Mouse (Mus musculus) embryonic facial prominence, embryonic 14.5 days (tissue): Measurements from ENCODE around the gene Ephb2. TPM values are rescaled to one million over a fixed set of nuclear protein-coding genes. Genes with fewer than 3 reads are reported as not detected.

Experiments
- ATAC-seq: fragments of 200-750 bp; cut with Nextera tagmentation; 2 replicates; pipeline ENCODE4 v1.8.0; 2017; ENCODE audit warnings: low read depth, moderate number of reproducible peaks, moderate TSS enrichment
- DNase-seq: peaks from one replicate; pipeline ENCODE4 v3.0.0-alpha.2; 2015; ENCODE audit warnings: low spot score
- H3K27ac ChIP-seq: fragments of 300-500 bp; sonication (generic); replicated peaks from 2 replicates; pipeline ENCODE4 v1.5.1; 2014; ENCODE audit warnings: low read depth, mild to moderate bottlenecking, low read length, moderate library complexity
- H3K27me3 ChIP-seq: fragments of 300-500 bp; sonication (generic); replicated peaks from 2 replicates; pipeline ENCODE4 v1.6.1; 2014; ENCODE audit warnings: low read length; ENCODE audit not compliant: control insufficient read depth, insufficient read depth
- H3K36me3 ChIP-seq: fragments of 300-500 bp; sonication (generic); 2 replicates; pipeline ENCODE4 v1.6.1; 2014; ENCODE audit warnings: low read length, mixed read lengths; ENCODE audit not compliant: control insufficient read depth, insufficient read depth
- H3K4me1 ChIP-seq: fragments of 300-500 bp; sonication (generic); 2 replicates; pipeline ENCODE4 v1.6.1; 2014; ENCODE audit warnings: antibody characterized with exemption, low read length; ENCODE audit not compliant: control insufficient read depth, insufficient read depth
- H3K4me2 ChIP-seq: fragments of 300-500 bp; sonication (generic); 2 replicates; pipeline ENCODE4 v1.6.1; 2014; ENCODE audit warnings: low read depth, mild to moderate bottlenecking, low read length, moderate library complexity, mixed read lengths
- H3K4me3 ChIP-seq: fragments of 300-500 bp; sonication (generic); 2 replicates; pipeline ENCODE4 v1.5.1; 2014; ENCODE audit warnings: low read depth, mild to moderate bottlenecking, low read length
- H3K9ac ChIP-seq: fragments of 300-500 bp; sonication (generic); 2 replicates; pipeline ENCODE4 v1.6.1; 2014; ENCODE audit warnings: low read depth, mild to moderate bottlenecking, low read length, moderate library complexity, mixed read lengths
- H3K9me3 ChIP-seq: fragments of 300-500 bp; sonication (generic); 2 replicates; pipeline ENCODE4 v1.6.1; 2016; ENCODE audit warnings: low read length; ENCODE audit not compliant: control insufficient read depth
- WGBS: fragments of 180-500 bp; shearing (Covaris S2); extraction: QIAGEN DNeasy Blood & Tissue Kit; methylation state at CpG from one replicate; pipeline ENCODE4 v1.1.7; 2014; 5-methylcytosine and 5-hydroxymethylcytosine counted together
- polyA plus RNA-seq: library from polyadenylated mRNA; unstranded; fragments of >200 nt; fragmentation: Nextera tagmentation; extraction: Ambion mirVana; gene quantifications from 2 replicates; pipeline ENCODE4 v1.2.1, GENCODE M21; 2014

The Ephb2 gene
- polyA plus RNA-seq, 1 experiment from 2014 or later, result 14.9 TPM

DNA sequence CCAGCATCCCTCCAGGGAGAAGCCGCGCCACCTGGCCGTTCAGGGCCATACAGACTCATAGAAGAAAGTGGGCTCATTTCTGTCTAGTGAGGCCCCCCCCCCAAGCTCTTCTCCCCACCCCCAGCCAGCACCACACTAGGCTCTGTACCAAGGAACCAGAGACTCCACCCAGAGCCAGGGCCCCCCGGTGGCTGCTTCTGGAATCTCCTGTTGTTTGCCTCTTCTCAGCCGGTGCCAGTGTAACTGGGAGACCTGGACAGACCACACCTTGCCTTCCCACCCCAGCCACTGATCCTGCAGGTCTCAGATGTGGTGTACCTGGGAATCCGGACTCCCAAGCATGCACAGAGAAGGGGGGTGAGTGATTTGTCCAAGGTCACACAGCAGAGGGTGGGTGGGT, 151.3 kb downstream of the Ephb2 start:
- no peak for DNase-seq
- no peak for ATAC-seq
- no peak overlapping the region for H3K27ac ChIP-seq
- H3K4me2 ChIP-seq, result no peak overlapping the region
- H3K4me1 ChIP-seq, result 0 out of 2 replicates have a peak, but pooled peaks cover 6% of the 10 kb centered on the region
- H3K4me3 ChIP-seq, result no peak overlapping the region
- H3K9ac ChIP-seq, result no peak overlapping the region
- H3K9me3 ChIP-seq, result no peaks in the 10 kb centered on the region
- H3K36me3 ChIP-seq, result 0 out of 2 replicates have a peak, but pooled peaks cover 5% of the 10 kb centered on the region
- no peaks in the 10 kb centered on the region for H3K27me3 ChIP-seq
- WGBS, result 78% methylated on average over 6 of the region's 6 CpGs

DNA sequence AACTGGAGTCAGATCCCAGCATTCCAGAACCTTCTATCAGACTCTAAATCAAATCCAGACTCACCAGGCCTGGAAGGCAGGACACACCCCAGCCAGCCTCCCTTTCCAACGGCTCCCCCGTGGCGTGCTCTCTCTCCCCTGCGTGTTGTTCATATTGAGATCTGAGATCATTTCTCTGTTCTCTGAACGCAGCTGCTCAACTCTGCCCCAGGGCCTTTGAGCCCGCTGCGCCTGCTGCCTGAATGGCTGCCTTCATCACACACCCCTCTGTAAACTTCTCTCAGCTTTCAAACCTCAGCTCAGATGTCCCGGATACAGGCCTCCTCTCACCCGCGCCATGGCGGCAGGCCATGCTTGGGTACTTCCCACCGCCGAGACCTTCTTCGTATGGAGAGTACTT, 155.1 kb downstream of the Ephb2 start:
- WGBS, result 41% methylated on average over 14 of the region's 14 CpGs
- H3K4me1 ChIP-seq, result 0 out of 2 replicates have a peak, but pooled peaks cover 5% of the 10 kb centered on the region
- no peak overlapping the region for H3K9ac ChIP-seq
- DNase-seq, result peak; percentile 57
- H3K9me3 ChIP-seq, result no peaks in the 10 kb centered on the region
- no peaks in the 10 kb centered on the region for H3K27me3 ChIP-seq
- H3K27ac ChIP-seq, result peak overlapping the region; percentile 24; the same call in 1 of the 2 replicates
- H3K36me3 ChIP-seq, result 0 out of 2 replicates have a peak, but pooled peaks cover 5% of the 10 kb centered on the region
- peak; percentile 24; the same call in 1 of the 2 replicates for ATAC-seq
- no peak overlapping the region for H3K4me2 ChIP-seq
- H3K4me3 ChIP-seq, result no peak overlapping the region

DNA sequence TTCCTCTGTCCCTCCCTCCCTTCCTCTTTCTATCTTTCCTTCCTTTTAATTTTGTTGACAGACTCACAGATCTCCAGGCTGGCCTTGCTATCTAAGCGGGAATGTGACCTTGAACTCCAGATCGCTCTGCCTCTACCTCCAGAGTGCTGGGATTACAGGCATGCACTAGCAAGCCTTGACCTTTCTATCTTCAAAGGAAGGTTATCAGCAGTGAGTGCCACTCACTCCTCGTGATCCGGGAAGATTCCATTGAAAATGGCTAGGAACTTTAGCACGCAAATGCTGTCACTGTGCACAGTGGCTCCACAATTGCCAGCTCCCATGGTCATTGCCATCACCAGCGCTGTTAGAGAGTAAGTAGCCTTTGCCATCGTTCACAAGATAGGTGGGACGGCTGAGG, 156.6 kb downstream of the Ephb2 start:
- H3K4me2 ChIP-seq, result no peak overlapping the region
- H3K27me3 ChIP-seq, result no peaks in the 10 kb centered on the region
- H3K4me1 ChIP-seq, result no peaks in the 10 kb centered on the region
- ATAC-seq (no peak), DNase-seq (no peak)
- no peak overlapping the region for H3K27ac ChIP-seq
- 76% methylated on average over 8 of the region's 8 CpGs for WGBS
- H3K36me3 ChIP-seq, result peaks cover 10% of the 10 kb centered on the region
- H3K4me3 ChIP-seq, result no peak overlapping the region
- no peaks in the 10 kb centered on the region for H3K9me3 ChIP-seq
- no peak overlapping the region for H3K9ac ChIP-seq

DNA sequence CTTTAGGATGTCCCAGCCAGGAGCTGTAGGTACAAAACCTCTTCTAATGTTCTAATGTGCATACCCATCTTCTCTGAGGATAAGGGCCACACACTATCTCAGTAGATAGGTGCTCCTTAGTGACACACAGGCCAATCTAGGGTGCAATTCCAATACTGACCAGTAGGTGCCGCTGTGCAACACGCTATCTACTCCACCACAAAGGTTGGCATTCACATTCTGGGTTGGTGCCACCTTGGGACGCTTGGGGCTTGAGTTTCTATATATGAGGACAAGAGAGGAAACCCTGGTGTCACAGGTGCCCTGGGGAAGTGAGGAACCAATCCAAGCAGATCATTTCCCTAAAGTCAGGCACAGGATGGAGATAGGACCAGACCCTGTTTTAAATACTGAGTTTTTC, 157.3 kb downstream of the Ephb2 start:
- no peak overlapping the region for H3K4me2 ChIP-seq
- ATAC-seq (peak; percentile 68), DNase-seq (peak; percentile 86)
- no peaks in the 10 kb centered on the region for H3K4me1 ChIP-seq
- H3K27ac ChIP-seq, result no peak overlapping the region
- 4% methylated on average over 3 of the region's 3 CpGs for WGBS
- no peaks in the 10 kb centered on the region for H3K9me3 ChIP-seq
- H3K9ac ChIP-seq, result no peak overlapping the region
- peaks cover 15% of the 10 kb centered on the region for H3K36me3 ChIP-seq
- no peaks in the 10 kb centered on the region for H3K27me3 ChIP-seq
- no peak overlapping the region for H3K4me3 ChIP-seq

DNA sequence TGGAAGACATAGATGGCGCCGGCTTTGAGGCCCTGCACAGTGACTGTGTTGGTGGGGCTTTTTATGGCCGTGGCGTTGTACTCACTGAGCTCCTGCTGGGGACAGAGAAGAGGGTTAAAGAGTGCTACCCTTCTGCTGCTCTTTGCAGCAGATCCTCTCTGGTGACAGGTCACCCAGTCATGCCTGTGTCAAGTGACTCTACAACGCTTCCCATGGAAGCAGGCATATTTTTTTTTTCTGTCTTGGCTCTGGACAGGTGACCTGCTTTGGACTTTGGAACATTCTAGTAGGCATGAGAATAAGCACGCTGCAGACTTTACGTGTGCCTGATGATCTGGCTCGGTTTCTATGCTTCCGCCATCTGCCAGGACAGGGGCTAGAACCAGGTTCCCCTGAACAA, 160.3 kb downstream of the Ephb2 start:
- Histone ChIP-seq H3K27me3 (no peaks in the 10 kb centered on the region), H3K27ac (no peak overlapping the region), H3K36me3 (peaks cover 33% of the 10 kb centered on the region)

DNA sequence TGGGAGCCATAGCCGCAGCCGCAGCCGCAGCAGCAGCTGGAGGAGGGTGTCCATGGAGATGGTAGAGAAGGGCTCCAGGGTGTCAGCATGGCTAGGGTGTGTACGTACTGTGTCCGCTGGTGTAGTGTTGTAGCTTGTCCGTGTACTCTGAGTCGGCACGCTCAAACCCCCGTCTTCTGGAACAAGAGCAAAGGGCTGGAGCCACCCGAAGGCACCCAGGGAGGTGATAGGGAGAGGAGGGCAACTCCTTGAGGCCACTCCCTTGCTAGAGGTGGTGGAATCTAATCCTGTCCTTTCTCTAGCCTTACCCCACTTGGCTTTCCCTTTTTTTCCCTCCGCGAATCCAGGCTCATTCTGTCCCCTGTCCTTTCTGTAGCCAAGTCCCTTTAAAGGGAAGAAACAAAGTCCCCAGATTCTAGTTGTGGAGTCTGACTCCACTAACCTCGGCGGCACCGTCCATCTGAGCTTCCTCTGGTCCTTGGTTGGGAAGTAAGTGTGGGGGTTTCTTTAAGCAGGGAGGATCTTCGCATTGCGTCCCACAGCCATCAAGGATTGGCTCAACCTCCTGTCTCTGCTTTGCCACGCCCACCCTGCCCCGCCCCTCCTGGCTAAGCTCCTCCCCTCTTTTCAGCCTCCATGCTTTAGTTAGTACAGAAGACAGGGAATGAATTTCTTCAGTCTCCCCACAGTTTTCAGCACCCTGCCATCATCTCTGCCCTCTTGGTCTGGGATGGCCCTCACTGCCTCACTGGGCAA, 163.3 kb downstream of the Ephb2 start:
- WGBS, result 92% methylated on average over 19 of the region's 19 CpGs
- no peak for ATAC-seq
- peaks cover 53% of the 10 kb centered on the region for H3K36me3 ChIP-seq
- H3K27ac ChIP-seq, result no peak overlapping the region
- H3K9ac ChIP-seq, result no peak overlapping the region
- no peaks in the 10 kb centered on the region for H3K9me3 ChIP-seq
- DNase-seq, result no peak
- no peak overlapping the region for H3K4me2 ChIP-seq
- no peak overlapping the region for H3K4me3 ChIP-seq
- H3K4me1 ChIP-seq, result no peaks in the 10 kb centered on the region
- no peaks in the 10 kb centered on the region for H3K27me3 ChIP-seq

More for the DNA sequence above, 160.3 kb downstream of the Ephb2 start:
- Histone ChIP-seq H3K9me3 (no peaks in the 10 kb centered on the region), H3K4me3 (no peak overlapping the region), H3K4me2 (no peak overlapping the region), H3K4me1 (no peaks in the 10 kb centered on the region), H3K9ac (no peak overlapping the region)
- ATAC-seq (no peak), DNase-seq (no peak)
- WGBS, result 96% methylated on average over 9 of the region's 9 CpGs

DNA sequence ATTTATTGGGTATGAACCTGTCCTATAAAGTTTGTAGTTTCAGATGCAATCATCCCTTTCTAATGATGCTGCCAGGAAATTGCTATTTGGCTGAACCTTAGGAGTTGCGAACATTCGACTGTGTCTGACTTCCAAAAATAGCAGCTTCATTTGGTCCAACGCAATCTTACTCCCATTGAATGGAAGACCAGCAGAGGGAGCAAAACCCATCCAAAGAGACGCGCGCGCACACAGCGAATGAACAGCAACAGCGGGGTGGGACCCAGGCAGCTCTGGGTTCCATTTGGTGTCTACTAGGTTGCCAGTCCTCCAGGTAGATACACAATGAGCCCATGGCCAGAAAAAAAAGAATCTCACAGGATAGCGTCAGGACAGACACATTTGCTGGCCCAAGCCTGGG, 168.0 kb downstream of the Ephb2 start:
- Histone ChIP-seq H3K36me3 (peaks cover 57% of the 10 kb centered on the region), H3K4me3 (no peak overlapping the region), H3K4me2 (no peak overlapping the region), H3K9ac (no peak overlapping the region), H3K9me3 (0 out of 2 replicates have a peak, but pooled peaks cover 3% of the 10 kb centered on the region), H3K4me1 (no peaks in the 10 kb centered on the region), H3K27ac (no peak overlapping the region), H3K27me3 (no peaks in the 10 kb centered on the region)
- ATAC-seq (no peak), DNase-seq (no peak)
- WGBS, result 62% methylated on average over 10 of the region's 10 CpGs

DNA sequence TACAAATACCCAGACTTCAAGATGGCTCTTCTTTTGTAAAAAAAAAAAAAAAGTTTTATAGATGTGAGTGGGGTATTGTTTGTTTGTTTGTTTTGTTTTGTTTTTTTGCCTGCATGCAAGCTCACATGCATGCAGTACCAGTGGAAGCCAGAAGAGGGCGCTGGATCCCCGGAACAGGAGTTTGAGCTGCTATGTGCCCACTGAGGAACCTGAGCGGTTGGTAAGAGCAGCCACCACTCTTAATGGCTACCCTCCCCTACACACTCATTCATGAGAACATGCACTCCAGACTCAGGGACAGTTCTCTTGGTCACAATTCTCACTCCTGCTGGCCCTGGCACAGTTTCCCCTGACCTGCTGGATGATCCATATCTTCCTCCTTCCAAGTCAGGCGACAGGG, 169.8 kb downstream of the Ephb2 start:
- WGBS, result 70% methylated on average over 4 of the region's 4 CpGs
- H3K4me1 ChIP-seq, result no peaks in the 10 kb centered on the region
- H3K4me2 ChIP-seq, result no peak overlapping the region
- no peak overlapping the region for H3K4me3 ChIP-seq
- H3K27me3 ChIP-seq, result no peaks in the 10 kb centered on the region
- no peak for ATAC-seq
- no peak overlapping the region for H3K9ac ChIP-seq
- H3K27ac ChIP-seq, result no peak overlapping the region
- no peak for DNase-seq
- H3K36me3 ChIP-seq, result peaks cover 49% of the 10 kb centered on the region
- H3K9me3 ChIP-seq, result 0 out of 2 replicates have a peak, but pooled peaks cover 3% of the 10 kb centered on the region

DNA sequence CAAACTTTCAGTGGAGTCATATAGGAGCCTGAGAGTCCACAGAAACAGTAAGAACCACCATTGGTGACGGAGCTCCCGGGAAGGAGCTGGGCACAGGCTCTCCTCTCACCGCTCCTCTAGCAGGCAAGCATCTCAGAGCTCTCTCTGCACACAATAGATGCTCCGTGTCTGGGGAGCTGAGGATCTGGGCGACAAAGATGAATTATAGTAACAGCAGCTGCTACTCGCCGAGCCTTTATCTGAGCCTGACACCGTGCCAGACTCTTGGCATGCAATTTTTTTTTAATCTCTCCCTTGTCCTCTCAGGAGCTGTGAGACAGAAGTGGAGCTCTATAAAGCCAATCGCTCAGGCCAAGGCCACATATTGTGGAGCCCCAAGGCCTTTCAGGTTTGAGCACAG, 170.7 kb downstream of the Ephb2 start:
- ATAC-seq, result no peak
- Histone ChIP-seq H3K27me3 (no peaks in the 10 kb centered on the region), H3K36me3 (peaks cover 52% of the 10 kb centered on the region), H3K27ac (no peak overlapping the region), H3K9me3 (0 out of 2 replicates have a peak, but pooled peaks cover 3% of the 10 kb centered on the region), H3K4me3 (no peak overlapping the region), H3K4me1 (no peaks in the 10 kb centered on the region), H3K4me2 (no peak overlapping the region), H3K9ac (no peak overlapping the region)
- no peak for DNase-seq
- WGBS, result 90% methylated on average over 9 of the region's 9 CpGs
